Mouse (Mus musculus): ENCODE results near the gene 2900026A02Rik.

- no peak; the same call in 1 of the 2 replicates for TF ChIP-seq POLR2A (IDR thresholded peaks at IDR 0.05; ENCODE audit: control insufficient read depth, low read depth, low read length)
- TF ChIP-seq CTCF (IDR thresholded peaks at IDR 0.05; ENCODE audit: control insufficient read depth, insufficient read depth, insufficient replicate concordance, low read depth, low read length): no peak
Measured at GRCm38 (mm10) chr5:113142018-113142417, 79.0 kb downstream of the 2900026A02Rik start.

Measured in testis, adult 2 months (tissue).